Mouse (Mus musculus): Measurements from ENCODE around the gene Tmc2.
A peak's percentile ranks its signal among the peaks of the same experiment; 100 is the strongest.

Gene Tmc2

DNA sequence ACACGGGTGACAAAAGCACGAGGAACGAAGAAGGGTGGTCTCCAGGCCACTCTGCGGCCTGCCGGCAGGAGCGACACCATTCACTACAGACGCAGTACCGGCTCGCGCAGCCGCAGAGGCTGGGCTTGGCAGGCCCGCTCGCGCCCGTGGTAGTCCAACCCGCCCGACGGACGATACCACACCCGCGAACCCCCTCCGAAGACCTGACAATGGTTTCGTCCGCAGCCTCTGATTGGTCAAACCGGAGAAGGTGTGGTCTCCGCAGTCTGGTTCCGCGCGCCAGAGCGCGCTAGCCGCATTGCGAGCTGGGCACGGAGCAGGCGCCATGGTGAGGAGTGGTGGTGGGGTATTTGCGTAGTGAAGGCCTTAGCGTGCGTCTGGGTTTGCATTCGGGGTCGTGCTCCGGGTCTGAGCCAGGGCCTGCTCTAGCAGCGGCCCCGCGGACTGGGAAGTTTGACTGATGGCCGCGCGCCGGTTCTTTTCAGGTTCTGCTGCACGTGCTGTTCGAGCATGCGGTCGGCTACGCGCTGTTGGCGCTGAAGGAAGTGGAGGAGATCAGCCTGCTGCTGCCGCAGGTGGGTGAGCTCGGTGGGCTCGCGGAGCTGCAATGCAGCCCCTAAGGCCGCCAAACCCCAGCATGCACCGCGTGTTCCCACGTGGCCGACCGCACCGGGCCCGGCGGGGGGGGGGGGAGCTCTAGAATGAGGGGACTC lies 79.3 kb downstream of the Tmc2 start, which contains the start of gene Nop56:
Gene Nop56, plus strand, starts transcription at position 282 of the 713 bp plus-strand sequence.
- H3K27me3 ChIP-seq (ENCODE audit: control insufficient read depth, insufficient read depth, low read length, poor library complexity, severe bottlenecking): no peaks in the 10 kb centered on the region
- H3K36me3 ChIP-seq (ENCODE audit: control insufficient read depth, insufficient read depth, low read length, poor library complexity, severe bottlenecking): peaks cover 25% of the 10 kb centered on the region
- DNase-seq (ENCODE audit: low read depth, low spot score): peak; percentile 99

DNA sequence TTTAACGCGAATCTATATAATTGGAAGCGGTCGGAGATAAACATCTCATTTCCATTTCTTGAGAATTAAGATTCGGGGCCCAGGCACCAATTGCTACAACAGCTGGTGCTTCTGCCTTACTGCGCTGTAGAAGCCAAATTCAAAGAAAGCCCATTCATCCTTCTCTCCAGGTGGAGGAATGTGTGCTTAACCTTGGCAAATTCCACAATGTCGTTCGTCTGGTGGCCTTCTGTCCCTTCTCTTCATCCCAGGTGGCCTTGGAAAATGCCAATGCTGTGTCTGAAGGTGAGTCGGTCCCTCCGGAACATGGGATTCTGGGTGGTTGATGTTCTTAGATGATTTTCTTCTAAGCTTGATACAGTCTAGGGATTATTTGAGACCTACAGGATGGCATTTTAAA lies 79.9 kb downstream of the Tmc2 start:
- H3K27me3 ChIP-seq (ENCODE audit: control insufficient read depth, insufficient read depth, low read length, poor library complexity, severe bottlenecking): no peaks in the 10 kb centered on the region
- H3K36me3 ChIP-seq (ENCODE audit: control insufficient read depth, insufficient read depth, low read length, poor library complexity, severe bottlenecking): peaks cover 28% of the 10 kb centered on the region
- DNase-seq (ENCODE audit: low read depth, low spot score): no peak

DNA sequence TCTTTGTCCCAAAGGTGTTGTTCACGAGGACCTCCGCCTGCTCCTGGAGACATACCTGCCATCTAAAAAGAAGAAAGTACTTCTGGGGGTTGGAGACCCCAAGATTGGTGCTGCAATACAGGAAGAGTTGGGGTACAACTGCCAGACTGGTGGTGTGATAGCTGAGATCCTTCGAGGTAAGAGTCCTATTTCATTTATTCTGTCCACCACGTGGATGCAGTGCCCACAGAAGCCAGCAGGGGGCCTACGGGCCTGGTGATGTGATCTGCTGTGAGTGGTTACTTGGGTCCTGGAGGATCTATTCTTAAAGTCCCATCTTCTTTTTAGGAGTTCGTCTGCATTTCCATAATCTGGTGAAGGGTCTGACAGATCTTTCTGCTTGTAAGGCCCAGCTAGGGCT lies 80.7 kb downstream of the Tmc2 start:
- DNase-seq (ENCODE audit: low read depth, low spot score): peak; percentile 76
- Histone ChIP-seq H3K36me3 (ENCODE audit: control insufficient read depth, insufficient read depth, low read length, poor library complexity, severe bottlenecking) (peaks cover 28% of the 10 kb centered on the region), H3K27me3 (ENCODE audit: control insufficient read depth, insufficient read depth, low read length, poor library complexity, severe bottlenecking) (no peaks in the 10 kb centered on the region)

DNA sequence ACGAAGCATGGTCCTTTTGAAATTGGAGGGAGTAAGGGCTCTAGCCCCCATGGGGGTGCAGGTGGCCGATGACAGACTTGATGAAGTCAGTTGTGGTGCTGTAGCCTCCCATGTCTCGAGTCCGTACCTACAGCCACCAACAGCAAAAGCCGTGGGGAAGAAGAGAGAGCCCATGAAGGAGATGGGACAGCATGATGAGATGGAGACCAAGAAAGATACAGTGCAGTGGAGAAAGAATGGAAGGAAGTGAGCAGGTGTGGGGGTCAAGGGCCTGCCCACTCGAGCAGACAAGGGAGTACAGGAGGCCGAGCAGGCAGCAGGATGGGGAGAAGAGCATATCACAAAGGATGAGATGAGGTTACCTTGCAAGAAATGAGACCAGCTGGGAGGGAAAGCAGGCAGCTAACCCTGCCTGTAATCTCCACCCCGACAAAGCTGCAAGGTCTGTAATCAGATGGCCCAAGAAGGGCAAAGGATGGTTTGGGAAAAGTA lies 84.7 kb downstream of the Tmc2 start:
- H3K36me3 ChIP-seq (ENCODE audit: control insufficient read depth, insufficient read depth, low read length, poor library complexity, severe bottlenecking): peaks cover 30% of the 10 kb centered on the region
- H3K27me3 ChIP-seq (ENCODE audit: control insufficient read depth, insufficient read depth, low read length, poor library complexity, severe bottlenecking): no peaks in the 10 kb centered on the region
- no peak for DNase-seq (ENCODE audit: low read depth, low spot score)

DNA sequence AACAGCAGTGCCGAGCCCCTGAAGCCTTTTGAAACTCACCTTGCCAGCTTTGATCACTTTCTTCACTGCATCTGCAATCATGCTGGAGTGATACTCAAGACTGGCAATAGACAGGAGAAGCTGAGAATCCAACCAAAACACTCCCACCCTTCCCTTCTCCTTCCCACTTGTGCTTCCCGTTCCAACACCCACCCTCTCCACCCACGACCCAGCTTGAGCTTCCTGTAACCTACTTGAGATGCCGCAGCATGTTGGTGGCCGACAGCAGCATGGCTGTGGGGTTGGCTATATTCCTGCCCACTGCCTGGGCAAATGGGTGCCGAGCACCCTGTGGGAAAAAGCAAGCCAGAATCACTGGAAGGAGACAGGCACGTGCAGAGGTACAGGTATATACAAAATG lies 85.2 kb downstream of the Tmc2 start:
- Histone ChIP-seq H3K27me3 (ENCODE audit: control insufficient read depth, insufficient read depth, low read length, poor library complexity, severe bottlenecking) (no peaks in the 10 kb centered on the region), H3K36me3 (ENCODE audit: control insufficient read depth, insufficient read depth, low read length, poor library complexity, severe bottlenecking) (peaks cover 30% of the 10 kb centered on the region)
- DNase-seq (ENCODE audit: low read depth, low spot score): no peak

DNA sequence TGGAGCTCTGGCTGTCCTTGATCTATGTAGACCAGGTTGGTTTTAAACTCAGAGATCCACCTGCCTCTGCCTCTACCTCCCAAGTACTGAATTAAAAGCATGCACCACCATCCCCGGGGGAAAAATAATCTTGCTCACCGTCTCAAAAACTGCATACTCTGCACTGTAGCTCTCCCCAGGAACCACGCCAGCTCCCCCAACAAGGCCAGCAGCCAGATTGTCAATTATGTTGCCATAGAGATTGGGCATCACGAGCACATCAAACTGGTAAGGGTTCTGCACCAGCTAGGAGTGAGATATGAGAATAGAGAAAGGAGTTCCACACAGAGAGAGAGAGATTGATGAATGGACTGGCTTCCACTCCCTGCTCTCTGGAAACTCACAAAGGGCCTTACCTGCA lies 85.8 kb downstream of the Tmc2 start:
- DNase-seq (ENCODE audit: low read depth, low spot score): no peak
- no peaks in the 10 kb centered on the region for H3K27me3 ChIP-seq (ENCODE audit: control insufficient read depth, insufficient read depth, low read length, poor library complexity, severe bottlenecking)
- H3K36me3 ChIP-seq (ENCODE audit: control insufficient read depth, insufficient read depth, low read length, poor library complexity, severe bottlenecking): peaks cover 26% of the 10 kb centered on the region

DNA sequence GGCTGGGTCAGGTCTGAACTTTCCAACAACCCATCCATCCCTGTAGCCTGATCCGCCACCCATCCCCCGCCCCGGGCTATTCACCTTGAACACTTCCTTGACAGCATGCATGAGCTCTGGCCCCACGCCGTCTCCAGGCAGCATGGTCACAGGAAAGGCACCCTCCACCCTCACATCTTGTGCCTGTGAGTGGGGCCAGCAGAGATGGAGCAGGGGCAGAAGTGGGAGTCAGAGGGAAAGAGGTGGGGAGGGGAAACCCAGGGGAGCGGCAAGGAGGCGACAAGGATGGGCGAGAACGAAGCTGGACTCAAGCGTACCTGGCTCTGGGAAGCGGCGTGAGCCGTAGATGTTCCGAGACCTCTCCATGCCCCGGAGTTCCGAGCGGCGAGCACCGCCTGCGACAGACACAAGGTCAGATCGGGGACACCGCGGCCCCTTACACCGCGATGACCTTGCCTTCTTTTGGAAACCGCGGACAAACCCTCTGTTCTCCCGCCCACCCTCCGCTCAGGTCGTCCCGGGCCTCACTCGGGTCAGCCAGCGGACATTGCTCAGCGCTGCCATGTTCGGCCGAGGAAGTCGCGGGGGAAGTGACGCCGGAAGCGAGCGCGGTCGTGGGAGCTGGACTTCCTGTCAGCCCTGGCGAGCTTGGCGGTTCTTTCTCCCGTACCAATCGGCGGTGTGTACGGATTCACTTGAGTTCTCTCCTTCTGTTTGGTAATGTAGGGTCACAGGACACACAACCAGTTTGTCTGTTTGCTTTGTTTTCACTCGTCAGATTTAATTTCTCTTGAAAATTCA lies 89.1 kb downstream of the Tmc2 start, which contains the start of gene Idh3b:
Gene Idh3b, minus strand, starts transcription at position 694 of the 801 bp plus-strand sequence.
- DNase-seq (ENCODE audit: low read depth, low spot score): peak; percentile 82
- H3K27me3 ChIP-seq (ENCODE audit: control insufficient read depth, insufficient read depth, low read length, poor library complexity, severe bottlenecking): no peaks in the 10 kb centered on the region
- H3K36me3 ChIP-seq (ENCODE audit: control insufficient read depth, insufficient read depth, low read length, poor library complexity, severe bottlenecking): peaks cover 6% of the 10 kb centered on the region; the same call in 1 of the 2 replicates

DNA sequence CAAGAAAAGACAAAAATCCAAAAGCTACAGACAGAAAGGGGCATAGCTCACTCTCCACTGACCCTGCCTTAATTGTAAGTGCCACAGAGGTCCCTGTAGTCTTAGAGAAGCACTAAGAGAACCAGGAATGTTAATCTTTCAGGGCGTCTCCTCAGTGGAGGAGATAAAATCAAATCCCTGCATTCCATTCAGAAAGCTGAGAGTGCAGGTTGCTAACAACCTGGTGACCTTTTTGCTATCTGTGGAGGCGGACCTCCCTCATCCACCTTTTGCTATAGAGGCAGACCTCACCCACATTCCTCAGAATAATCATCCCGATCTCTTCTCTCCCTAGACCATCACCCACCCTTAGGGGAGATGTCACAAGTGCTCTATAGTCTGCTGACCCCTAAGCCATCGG lies 94.1 kb downstream of the Tmc2 start:
- Histone ChIP-seq H3K36me3 (ENCODE audit: control insufficient read depth, insufficient read depth, low read length, poor library complexity, severe bottlenecking) (no peaks in the 10 kb centered on the region), H3K27me3 (ENCODE audit: control insufficient read depth, insufficient read depth, low read length, poor library complexity, severe bottlenecking) (no peaks in the 10 kb centered on the region)
- DNase-seq (ENCODE audit: low read depth, low spot score): no peak

DNA sequence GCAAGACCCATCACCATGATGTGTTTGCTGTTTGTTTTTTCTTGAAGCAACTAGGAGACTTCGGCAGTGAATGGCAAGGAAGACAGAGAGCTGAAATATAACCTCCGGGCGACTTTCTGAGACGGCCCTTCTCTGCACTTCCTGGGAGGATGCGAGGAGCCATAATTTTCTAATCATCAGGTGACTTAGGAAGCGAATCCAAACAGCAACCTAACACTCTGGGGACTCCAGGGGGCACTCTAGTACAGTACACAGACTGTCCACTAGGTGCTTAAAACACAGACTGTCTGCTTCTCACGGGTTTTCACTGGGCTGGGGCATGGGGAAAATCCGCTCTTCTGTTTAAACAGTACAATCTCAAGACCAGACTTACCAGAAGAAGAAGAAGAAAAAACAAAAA lies 96.4 kb downstream of the Tmc2 start:
- 0 out of 2 replicates have a peak, but pooled peaks cover 2% of the 10 kb centered on the region for H3K27me3 ChIP-seq (ENCODE audit: control insufficient read depth, insufficient read depth, low read length, poor library complexity, severe bottlenecking)
- DNase-seq (ENCODE audit: low read depth, low spot score): peak; percentile 82
- no peaks in the 10 kb centered on the region for H3K36me3 ChIP-seq (ENCODE audit: control insufficient read depth, insufficient read depth, low read length, poor library complexity, severe bottlenecking)

DNA sequence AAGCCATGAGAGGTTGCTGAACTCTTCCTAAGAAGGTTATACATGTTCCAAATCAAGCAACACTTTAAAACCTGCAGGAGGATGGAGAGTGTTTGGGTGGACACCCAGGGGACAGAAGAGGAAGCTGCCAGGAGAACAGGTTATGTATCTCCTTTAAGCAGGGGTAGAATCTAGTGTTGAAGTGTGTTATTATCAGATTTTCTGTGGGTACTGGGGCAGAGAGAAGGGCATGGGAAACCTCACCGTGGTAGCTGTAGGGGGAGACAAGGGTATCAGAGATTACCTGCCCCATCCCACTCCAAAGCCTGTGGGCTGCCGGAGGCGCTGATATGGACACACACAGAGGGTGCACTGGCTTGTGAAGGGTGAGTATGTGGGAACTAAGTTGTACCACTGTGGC lies 98.0 kb downstream of the Tmc2 start:
- DNase-seq (ENCODE audit: low read depth, low spot score): no peak
- no peaks in the 10 kb centered on the region for H3K36me3 ChIP-seq (ENCODE audit: control insufficient read depth, insufficient read depth, low read length, poor library complexity, severe bottlenecking)
- 0 out of 2 replicates have a peak, but pooled peaks cover 2% of the 10 kb centered on the region for H3K27me3 ChIP-seq (ENCODE audit: control insufficient read depth, insufficient read depth, low read length, poor library complexity, severe bottlenecking)

DNA sequence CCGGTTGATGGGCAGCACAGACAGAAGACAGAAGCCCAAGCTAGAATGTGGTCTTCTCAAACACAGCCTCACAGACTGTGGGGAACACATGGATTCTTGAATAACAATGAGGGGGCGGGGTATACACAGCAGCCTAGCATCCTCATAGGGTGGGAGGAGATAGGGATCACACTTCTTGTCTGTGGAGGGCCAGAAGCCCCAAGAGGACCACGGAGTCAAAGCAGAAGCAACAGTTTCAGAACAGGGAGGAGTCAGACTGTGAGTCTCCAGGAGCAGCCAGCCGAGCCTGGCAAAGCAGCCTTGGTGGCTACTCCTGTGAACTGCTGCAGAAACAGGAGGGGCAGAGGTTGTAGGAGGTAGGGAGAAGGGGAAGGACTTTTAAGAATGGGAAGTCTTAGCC lies 98.5 kb downstream of the Tmc2 start:
- DNase-seq (ENCODE audit: low read depth, low spot score): peak; percentile 31

DNA sequence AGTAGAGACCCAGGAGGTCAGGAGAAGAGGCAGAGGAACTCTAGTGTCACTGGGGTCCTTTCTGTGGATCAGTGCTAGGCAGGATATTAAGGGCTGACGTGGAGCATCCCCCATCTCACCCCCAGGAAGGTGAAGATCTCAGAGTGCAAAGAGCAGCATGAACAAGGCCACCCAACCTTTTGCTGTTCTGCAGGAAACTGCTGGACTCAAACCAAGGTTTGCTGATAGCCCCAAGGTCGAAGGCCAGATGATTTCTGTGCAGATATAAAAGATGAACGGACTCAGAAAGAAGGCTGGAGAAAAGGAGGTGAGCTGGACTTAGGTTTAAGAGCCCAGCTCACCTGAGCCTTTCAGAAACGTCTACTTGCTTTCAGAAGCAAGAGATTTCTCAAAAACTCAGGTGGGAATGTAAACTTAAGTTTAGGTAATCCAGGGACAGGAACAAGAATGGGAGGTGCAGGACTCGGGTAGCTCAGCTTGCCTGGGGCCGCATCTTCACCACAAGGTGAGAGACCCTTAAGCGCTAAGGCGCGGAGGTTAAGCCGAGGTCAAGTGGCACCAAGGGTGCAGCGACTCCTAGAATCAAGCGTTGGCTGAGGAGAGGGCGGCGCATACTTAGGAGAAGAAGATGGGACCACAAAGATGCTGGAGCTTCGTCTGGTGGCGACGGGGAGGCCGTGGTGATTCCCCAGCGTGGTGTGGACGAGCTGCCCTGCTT lies 99.4 kb downstream of the Tmc2 start:
- no peaks in the 10 kb centered on the region for H3K36me3 ChIP-seq (ENCODE audit: control insufficient read depth, insufficient read depth, low read length, poor library complexity, severe bottlenecking)
- H3K27me3 ChIP-seq (ENCODE audit: control insufficient read depth, insufficient read depth, low read length, poor library complexity, severe bottlenecking): 0 out of 2 replicates have a peak, but pooled peaks cover 2% of the 10 kb centered on the region
- DNase-seq (ENCODE audit: low read depth, low spot score): no peak

More for the DNA sequence above, 98.5 kb downstream of the Tmc2 start:
- no peaks in the 10 kb centered on the region for H3K36me3 ChIP-seq (ENCODE audit: control insufficient read depth, insufficient read depth, low read length, poor library complexity, severe bottlenecking)
- 0 out of 2 replicates have a peak, but pooled peaks cover 2% of the 10 kb centered on the region for H3K27me3 ChIP-seq (ENCODE audit: control insufficient read depth, insufficient read depth, low read length, poor library complexity, severe bottlenecking)

DNA sequence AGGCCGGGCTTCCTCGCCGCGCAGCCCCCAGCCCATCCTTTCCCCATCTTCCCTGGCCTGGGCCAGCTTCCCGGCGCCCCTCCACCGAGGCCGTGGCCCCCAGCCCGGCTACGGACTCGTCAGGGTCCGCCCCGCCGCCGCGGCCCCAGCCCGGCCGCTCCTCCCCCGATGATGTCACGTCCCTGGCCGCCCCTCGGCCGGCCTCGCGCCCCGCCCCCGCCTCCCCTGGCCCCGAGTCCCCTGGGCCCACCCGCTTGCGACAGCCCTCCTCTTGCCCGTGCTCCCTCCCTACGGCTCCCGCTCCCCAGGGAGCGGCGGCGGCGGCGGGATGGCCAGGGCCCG lies 99.9 kb downstream of the Tmc2 start, which contains the start of gene Ebf4:
Gene Ebf4, plus strand, starts transcription at position 234 of the 342 bp plus-strand sequence.
- 0 out of 2 replicates have a peak, but pooled peaks cover 2% of the 10 kb centered on the region for H3K27me3 ChIP-seq (ENCODE audit: control insufficient read depth, insufficient read depth, low read length, poor library complexity, severe bottlenecking)
- no peaks in the 10 kb centered on the region for H3K36me3 ChIP-seq (ENCODE audit: control insufficient read depth, insufficient read depth, low read length, poor library complexity, severe bottlenecking)
- peak; percentile 15 for DNase-seq (ENCODE audit: low read depth, low spot score)

DNA sequence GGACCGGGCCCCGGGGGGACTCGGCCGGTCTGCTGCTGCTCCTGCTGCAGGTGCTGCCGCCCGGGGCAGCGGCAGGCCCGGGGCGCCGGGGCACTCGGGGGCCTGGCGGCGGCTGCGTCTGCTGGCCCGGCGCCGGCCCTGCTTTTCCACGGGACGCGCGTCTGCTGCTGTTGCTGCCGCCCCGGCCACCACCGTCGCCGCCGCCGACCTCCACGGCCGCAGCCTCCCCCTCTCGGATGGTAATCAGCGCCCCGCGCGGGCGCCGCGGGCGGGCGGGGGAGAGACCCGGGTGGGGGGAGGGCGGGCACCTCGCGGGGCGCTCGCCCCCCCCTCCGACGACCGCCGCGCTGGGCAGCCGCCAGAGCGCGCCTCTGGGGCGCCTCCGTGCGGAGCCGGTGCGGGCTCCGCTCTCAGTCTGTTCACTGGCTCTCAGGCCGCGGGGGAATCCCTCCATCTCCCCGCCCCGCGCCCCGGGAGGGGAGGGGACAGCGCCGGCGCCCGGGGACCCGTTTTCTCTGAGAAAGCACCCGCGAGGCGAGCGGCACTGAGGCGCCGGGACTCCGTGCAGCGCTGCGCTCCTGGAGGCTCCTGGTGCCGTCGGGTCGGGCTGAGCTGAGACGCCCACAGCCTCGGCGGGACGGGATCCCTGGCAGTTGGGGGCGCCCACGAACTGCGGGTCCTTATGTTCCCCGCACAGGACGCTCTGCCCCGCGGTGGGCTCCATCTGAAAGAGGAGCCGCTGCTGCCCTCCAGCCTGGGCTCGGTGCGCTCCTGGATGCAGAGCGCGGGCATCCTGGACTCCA lies 100.5 kb downstream of the Tmc2 start:
- peak; percentile 54 for DNase-seq (ENCODE audit: low read depth, low spot score)
- 0 out of 2 replicates have a peak, but pooled peaks cover 2% of the 10 kb centered on the region for H3K27me3 ChIP-seq (ENCODE audit: control insufficient read depth, insufficient read depth, low read length, poor library complexity, severe bottlenecking)
- H3K36me3 ChIP-seq (ENCODE audit: control insufficient read depth, insufficient read depth, low read length, poor library complexity, severe bottlenecking): no peaks in the 10 kb centered on the region
